Mouse (Mus musculus) activated CD4-positive, CD25-positive, alpha-beta regulatory T cell, adult 9 weeks (primary cell): Measurements from ENCODE around the gene Fam173a. TPM values are rescaled to one million over a fixed set of nuclear protein-coding genes. Genes with fewer than 3 reads are reported as not detected.

Experiments
- polyA plus RNA-seq: library from polyadenylated mRNA; unstranded; fragments of 100-300 nt; shearing (Covaris generic); gene quantifications from one replicate; pipeline ENCODE4 v1.2.1, GENCODE M21; 2017

The Fam173a gene
- polyA plus RNA-seq, result 245 TPM

DNA sequence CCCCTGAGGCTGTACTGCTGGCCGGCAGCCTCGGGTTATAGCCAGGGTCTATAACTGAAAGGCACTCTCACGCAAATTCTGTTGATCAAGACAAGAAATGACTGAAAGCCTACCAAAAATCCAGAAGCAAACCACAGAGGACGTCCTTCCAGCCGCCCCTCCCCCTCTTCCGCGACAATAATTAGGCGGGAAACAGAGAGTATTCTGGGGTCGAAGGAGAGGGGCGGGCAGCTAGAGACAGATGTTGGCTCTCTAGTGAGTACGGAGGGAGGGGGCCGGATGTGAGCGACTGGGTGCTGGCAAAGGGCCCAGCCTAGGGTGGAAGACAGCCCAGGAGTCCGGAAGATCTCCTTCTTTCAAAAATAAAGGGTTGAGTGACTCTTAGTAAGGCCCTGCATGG is at the start of gene Fam173a:
Gene Fam173a, minus strand, starts transcription at position 287 of the 400 bp plus-strand sequence.

DNA sequence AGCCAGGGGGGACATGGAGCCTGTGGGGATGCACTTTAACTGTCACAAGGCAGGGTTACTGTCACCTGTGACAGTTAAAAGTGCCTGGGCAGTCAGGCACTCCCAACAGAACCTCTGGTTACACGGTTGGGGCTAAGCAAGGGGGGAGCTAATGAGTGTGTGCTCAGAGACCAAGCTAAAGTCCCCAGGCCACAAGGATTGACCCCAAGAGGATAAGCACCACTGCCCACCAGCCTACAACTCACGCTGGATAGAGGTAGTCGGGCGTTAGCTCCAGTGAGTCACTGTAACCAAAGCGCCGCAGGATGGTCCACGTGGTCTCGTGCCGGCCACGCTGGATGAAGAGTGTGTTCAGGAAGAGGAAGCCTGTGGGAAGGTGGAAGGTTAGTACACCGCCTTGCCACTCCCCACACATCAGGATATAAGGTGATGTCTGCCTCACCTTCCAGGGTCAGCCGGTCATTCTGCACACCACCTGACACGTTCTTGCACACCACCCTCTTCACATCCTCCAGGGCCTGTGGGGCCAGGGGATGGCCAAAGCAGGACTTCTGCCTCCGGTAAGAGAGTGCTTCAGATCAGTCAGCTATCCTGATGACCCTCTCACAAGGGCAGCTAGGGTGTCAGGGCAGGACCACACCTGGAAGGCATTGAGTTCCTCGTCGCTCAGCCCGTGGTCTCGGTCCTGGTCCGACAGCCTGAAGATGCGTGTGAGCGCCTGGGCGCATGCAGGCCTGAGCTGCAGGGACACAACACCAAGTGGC is 48.6 kb upstream of the Fam173a start, which contains the start of gene Gm20683:
Gene Gm20683, minus strand, starts transcription at position 647 of the 764 bp plus-strand sequence.

DNA sequence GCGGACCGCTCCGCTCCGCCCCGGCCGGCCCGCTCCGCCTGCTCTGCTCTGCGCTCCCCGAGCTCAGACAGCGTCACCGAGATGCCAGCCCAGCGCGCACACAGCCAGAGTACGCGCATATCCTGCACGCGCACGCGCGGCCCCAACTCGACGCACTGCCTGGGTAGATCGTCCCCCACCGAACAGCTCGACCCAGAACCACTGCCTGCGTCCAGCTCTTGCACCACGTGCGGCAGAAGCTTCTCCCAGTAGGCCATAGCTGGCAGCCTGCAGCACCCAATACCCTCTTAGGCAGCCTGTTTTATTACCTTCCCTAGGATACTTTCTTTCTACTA is 44.3 kb upstream of the Fam173a start, which contains the start of gene Rhbdl1:
Gene Rhbdl1, minus strand, starts transcription at position 220 of the 335 bp plus-strand sequence.

DNA sequence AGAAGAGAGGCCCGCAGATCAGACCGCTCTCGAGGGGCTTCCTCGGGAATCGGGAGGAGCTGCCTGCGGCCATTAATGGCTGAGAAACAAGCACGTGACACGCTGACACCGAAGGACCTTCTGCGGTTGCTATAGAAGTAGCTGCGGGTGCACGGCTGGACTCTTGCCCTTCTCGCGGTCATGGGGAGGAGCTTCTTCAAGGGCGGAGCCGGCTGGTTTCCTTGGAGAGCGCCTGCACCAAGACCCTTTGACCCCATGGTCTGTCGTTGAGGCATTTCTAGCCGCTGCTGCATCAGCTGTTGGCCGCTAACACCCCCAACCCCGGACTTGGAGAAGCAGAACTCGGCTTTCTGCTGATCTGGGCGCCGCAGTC is 40.6 kb upstream of the Fam173a start, which contains the start of gene Stub1:
Gene Stub1, minus strand, starts transcription at position 114 of the 373 bp plus-strand sequence.

DNA sequence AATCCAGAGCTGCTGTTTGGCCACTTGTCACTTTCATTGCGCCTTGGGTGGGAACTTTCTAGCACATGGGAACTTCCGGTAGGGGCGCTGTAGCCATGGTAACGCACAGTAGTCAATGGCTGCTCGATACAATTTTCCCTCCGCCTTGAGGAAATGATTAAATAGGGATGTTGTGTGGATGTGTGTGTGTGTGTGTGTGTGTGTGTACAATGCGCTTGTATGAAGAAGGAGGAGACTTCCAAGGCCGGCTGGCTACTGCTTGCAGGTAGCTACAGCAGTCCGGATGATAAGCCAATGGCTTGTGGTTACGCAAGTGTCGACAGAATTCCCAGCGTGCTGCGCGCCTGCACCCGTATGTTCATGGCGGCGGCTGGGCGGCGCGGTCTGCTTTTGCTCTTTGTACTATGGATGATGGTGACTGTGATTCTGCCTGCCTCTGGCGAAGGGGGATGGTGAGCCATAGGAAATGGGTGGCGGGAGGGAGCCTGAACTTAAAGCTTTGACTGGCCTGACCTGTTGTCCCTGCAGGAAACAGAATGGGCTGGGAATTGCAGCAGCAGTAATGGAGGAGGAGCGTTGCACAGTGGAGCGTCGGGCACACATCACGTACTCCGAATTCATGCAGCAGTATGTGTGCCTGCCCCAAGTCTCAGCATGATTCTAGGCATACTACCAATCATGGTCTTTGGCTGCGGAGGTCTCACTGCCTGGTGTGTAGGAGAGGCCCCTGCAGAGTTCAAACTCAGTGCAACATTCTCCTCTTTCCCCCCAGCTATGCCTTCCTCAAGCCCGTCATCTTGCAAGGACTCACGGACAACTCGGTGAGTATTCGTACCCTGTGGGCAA is 36.2 kb upstream of the Fam173a start, which contains the start of gene Jmjd8:
Gene Jmjd8, plus strand, starts transcription at position 156 of the 846 bp plus-strand sequence.

DNA sequence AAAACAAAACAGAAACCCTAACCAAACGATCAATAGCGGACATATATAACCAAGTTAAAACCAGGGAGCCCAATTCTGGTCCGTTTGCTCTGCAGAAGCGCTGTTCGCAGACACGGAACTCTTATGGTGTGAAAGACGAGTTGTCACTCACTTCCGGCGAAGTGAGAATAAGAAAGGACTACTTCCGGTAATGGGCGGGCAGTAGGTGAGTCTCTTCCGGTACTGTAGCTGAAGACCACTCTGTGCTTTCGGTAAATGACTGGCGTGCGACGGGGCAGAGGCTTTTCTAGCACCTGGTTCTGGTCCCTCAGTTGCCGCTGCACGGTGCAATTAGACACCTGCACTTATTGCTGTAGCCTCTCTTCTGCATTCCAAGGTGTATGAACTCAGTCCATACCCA is 30.8 kb upstream of the Fam173a start, which contains the start of gene Wdr24:
Gene Wdr24, plus strand, starts transcription at position 176 of the 400 bp plus-strand sequence.

DNA sequence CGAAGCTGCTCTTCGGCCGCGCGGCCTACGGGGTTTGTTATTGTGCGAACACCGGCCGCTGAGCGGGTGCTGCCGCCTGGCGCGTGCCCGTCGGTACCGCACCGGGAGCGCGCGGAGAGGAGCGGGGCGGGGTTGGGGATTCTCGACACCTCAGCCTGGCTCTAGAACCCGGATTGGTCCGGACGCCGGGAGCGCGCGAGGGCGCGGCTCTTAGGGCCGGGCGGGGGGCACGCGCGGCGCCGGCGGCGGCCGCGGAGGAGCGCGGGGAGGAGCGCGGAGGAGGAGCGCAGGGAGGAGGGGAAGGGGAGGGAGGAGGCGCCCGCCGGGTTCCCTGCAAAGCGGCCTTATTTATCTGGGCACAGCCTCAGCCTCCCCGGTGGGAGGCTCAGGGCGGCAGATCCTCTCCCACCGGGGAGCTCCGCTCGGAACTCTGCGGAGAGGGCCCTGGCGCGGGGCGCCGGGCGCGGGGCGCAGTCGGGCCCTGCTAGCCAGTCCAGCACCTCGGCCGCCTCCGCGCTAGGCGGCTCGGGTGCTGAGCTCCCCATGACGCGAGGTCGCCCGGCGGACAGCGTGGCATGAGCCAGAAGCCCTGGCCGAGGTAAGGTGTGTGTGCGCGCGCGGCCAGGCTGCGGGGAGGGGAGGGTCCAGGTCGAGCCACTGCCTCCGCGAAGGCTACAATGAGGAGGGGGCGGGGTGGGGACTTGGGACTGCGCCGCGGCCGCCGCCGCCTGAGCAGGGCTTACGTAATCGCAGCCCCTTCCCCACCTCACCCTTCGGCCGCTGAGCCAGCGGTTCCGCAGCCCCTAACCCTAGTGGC is 16.3 kb upstream of the Fam173a start, which contains the start of gene Fbxl16:
Gene Fbxl16, plus strand, starts transcription at position 297 of the 817 bp plus-strand sequence.

DNA sequence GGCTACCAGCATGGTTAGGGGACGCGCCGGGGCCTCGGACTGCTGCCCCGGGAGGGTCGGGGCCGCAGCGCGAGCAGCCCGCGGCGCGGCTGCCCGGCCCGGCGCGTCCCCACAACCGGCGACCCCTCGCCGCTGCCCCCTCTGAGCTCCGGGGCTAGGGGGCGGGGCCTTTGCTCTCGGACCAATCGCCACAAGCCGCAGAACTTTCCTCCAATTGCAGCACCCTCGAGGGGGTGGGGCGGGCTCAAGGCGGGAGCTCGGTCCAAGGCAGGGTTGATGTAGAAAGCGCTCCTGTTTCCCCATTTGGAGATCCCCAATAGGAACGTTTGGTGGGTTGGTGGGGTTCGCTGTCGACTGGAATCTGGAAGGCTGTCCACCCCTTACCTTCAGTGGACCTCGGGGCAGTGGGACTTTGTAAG is 4.3 kb upstream of the Fam173a start, which contains the start of gene Metrn:
Gene Metrn, minus strand, starts transcription at position 186 of the 419 bp plus-strand sequence.

DNA sequence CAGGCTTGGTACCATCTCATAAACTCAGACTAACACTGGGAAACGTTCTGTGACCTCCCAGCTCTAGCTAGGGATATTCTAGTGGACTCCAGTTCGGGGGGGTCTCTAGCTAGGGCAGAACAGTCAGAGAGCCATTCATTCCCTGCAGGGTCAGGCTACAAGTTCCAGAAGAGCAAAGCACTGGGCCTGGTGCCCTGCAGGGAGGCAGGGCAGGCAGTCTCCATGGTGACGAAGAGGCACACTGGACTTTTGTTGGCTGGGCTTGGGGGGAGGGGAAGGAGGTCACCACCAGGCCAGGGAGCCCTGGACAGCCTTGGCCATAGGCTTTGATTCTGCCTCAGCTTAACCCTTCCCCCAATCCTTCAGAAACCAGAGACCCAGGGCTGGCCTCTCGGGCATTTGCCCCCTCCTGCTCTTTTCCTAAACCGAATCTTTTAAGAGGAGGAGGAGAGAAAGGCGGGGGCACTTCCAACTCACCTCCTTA is 3.0 kb upstream of the Fam173a start, which contains the start of gene AC134908.4:
Gene AC134908.4, minus strand, starts transcription at position 51 of the 484 bp plus-strand sequence.

DNA sequence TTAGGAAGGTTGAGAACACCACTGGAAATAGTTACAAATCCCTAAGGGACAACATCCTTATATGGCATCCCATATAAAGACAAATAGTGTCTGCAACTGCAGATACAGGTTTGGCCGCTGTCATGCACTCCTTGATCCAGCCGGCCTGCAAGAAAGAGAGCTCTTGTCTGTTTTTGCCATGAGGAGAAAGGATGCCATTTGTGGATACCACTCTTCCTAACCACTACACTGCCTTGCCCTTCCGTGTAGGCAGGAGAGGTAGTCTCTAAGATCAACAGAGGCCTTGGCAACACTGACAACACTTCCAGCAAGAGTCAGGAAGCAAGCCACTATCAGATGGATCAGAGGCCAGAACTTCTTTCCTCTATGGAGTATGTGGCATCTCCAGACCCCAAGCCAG is 6.4 kb downstream of the Fam173a start, which contains the start of gene Ccdc78:
Gene Ccdc78, plus strand, starts transcription at position 301 of the 400 bp plus-strand sequence.

DNA sequence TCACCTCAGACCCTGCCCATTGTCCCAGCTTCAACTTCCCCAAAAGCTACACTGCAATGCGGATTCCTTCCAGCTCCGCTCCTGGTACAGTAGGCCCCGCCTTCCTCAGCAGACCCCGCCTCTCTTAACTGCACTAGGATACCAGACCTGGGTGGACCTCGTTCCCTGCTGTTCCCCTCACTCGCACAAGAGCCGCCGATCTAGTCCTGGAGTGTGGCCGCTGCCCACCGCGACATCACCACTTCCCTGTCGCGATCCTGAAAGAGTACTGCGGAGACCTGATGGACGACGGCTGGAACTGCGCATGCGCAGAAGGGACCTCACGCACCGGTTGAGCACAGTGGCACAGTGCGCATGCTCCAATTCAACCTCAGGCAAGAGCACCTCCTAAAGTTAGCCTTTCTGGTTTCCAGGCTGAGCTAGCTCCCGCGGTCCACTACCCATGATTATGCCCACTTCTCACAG is 7.4 kb downstream of the Fam173a start, which contains the start of gene Haghl:
Gene Haghl, minus strand, starts transcription at position 393 of the 465 bp plus-strand sequence.

DNA sequence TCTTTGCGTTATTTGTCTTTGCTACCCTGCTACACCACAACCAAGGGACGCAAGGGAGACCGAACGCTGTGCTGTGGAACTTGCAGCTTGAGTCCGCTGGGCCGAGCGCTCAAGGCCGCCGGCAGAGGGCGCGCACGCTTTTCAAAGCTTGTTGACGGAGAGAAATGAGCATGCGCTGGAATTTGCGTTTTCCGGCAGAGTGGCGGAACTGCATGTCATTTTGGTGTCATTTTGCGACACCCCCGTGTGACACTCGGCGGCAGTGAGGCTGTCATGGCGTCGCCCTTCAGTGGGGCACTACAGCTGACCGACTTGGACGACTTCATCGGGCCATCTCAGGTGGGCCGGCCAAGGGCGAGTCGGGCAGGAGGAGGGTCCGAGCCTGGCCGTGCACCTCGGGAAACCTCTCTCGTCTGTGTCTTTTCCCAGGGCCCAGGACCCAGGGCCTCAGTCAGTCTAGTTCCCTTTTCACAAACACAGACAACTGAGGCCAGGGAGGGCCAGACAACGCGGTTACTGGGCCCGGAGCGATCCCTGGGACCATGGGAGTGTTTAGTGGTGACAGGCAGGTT is 19.1 kb downstream of the Fam173a start, which contains the start of gene Narfl:
Gene Narfl, plus strand, starts transcription at position 228 of the 572 bp plus-strand sequence.

DNA sequence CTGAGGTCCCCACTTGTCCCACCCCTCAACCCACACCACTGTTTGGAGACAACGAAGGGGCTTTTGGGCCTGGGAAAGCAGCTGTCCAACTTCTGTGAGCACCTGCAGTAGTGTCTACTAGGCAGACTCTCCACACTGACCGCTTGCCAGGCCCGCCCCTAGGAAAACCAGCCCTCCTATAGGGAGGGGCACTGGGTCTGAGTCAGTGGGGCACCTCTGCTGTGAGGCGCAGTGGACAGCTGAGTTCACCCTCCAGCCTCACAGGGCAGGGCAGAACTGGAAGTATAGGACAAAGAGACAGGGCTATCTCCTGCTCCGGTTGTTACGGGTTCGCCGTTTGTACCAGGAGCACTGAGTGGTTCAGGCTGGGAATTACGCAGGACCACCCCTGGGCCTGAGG is 38.5 kb downstream of the Fam173a start, which contains the start of gene Msln:
Gene Msln, minus strand, starts transcription at position 138 of the 400 bp plus-strand sequence.

Other genes with a start within 250 kb of the Fam173a start
- gene Sox8, start 222.2 kb downstream of the Fam173a start, polyA plus RNA-seq, result not detected
- gene Lmf1, start 213.8 kb downstream of the Fam173a start, polyA plus RNA-seq, result 25.6 TPM
- not detected for gene Gng13, start 75.7 kb downstream of the Fam173a start, polyA plus RNA-seq
- 6.7 TPM for gene Chtf18, start 65.5 kb downstream of the Fam173a start, polyA plus RNA-seq
- 19.7 TPM for gene Rpusd1, start 65.2 kb downstream of the Fam173a start, polyA plus RNA-seq
- 0.17 TPM for gene Mslnl, start 56.9 kb downstream of the Fam173a start, polyA plus RNA-seq
- gene Msln, start 38.5 kb downstream of the Fam173a start, polyA plus RNA-seq, result not detected
- 28.0 TPM for gene Narfl, start 19.1 kb downstream of the Fam173a start, polyA plus RNA-seq
- 38.4 TPM for gene Haghl, start 7.2 kb downstream of the Fam173a start, polyA plus RNA-seq
- gene Ccdc78, start 6.3 kb downstream of the Fam173a start, polyA plus RNA-seq, result 0.83 TPM
- not detected for gene AC134908.4, start 2.8 kb upstream of the Fam173a start, polyA plus RNA-seq
- gene Metrn, start 4.2 kb upstream of the Fam173a start, polyA plus RNA-seq, result 9.6 TPM
- not detected for gene Fbxl16, start 16.2 kb upstream of the Fam173a start, polyA plus RNA-seq
- gene Wdr24, start 30.7 kb upstream of the Fam173a start, polyA plus RNA-seq, result 45.9 TPM
- 42.2 TPM for gene Jmjd8, start 36.0 kb upstream of the Fam173a start, polyA plus RNA-seq
- 91.2 TPM for gene Stub1, start 40.5 kb upstream of the Fam173a start, polyA plus RNA-seq
- 0.57 TPM for gene Rhbdl1, start 44.4 kb upstream of the Fam173a start, polyA plus RNA-seq
- 0.75 TPM for gene Gm20683, start 48.9 kb upstream of the Fam173a start, polyA plus RNA-seq
- 50.2 TPM for gene Rhot2, start 52.0 kb upstream of the Fam173a start, polyA plus RNA-seq
- 7.3 TPM for gene Wdr90, start 68.6 kb upstream of the Fam173a start, polyA plus RNA-seq
- 5.7 TPM for gene Mcrip2, start 75.9 kb upstream of the Fam173a start, polyA plus RNA-seq
- 95.5 TPM for gene Mettl26, start 82.2 kb upstream of the Fam173a start, polyA plus RNA-seq
- gene Wfikkn1, start 88.0 kb upstream of the Fam173a start, polyA plus RNA-seq, result 1.0 TPM
- 5.1 TPM for gene Rab40c, start 126.8 kb upstream of the Fam173a start, polyA plus RNA-seq
- gene Pigq, start 152.0 kb upstream of the Fam173a start, polyA plus RNA-seq, result 71.1 TPM
- not detected for gene Nhlrc4, start 152.1 kb upstream of the Fam173a start, polyA plus RNA-seq
- not detected for gene A930017K11Rik, start 159.7 kb upstream of the Fam173a start, polyA plus RNA-seq
- gene Capn15, start 192.9 kb upstream of the Fam173a start, polyA plus RNA-seq, result 22.0 TPM